Mouse (Mus musculus) cerebellum, adult 2 months (tissue): ENCODE results near the gene Smyd3. TPM values are rescaled to one million over a fixed set of nuclear protein-coding genes. Genes with fewer than 3 reads are reported as not detected.

Experiments used
- DNase-seq, 2 experiments: peaks; one replicate each; pipeline ENCODE4 v3.0.0; 2021
- H3K27ac ChIP-seq: fragments of 200-500 bp; 2 replicates; pipeline ENCODE4 v1.5.1; 2012; ENCODE audit warnings: low read length, control low read depth, inconsistent platforms; ENCODE audit not compliant: insufficient read depth
- H3K27me3 ChIP-seq: fragments of 200-500 bp; 2 replicates; pipeline ENCODE4 v1.6.1; 2012; ENCODE audit warnings: inconsistent platforms, mild to moderate bottlenecking, low read length, moderate library complexity; ENCODE audit not compliant: control insufficient read depth, insufficient read depth
- H3K4me1 ChIP-seq: fragments of 200-500 bp; 2 replicates; pipeline ENCODE4 v1.6.1; 2011; ENCODE audit warnings: low read length; ENCODE audit not compliant: control insufficient read depth, insufficient read depth
- H3K4me3 ChIP-seq: fragments of 200-500 bp; replicated peaks from 2 replicates; pipeline ENCODE3; 2011; ENCODE audit warnings: mild to moderate bottlenecking, low read depth, low read length, control low read depth; ENCODE audit not compliant: insufficient read depth
- CTCF ChIP-seq: fragments of 200-500 bp; IDR thresholded peaks from 2 replicates; pipeline ENCODE4 v1.5.1; 2011; ENCODE audit warnings: low read depth, mild to moderate bottlenecking, control low read depth, low read length, moderate library complexity, borderline replicate concordance; ENCODE audit not compliant: insufficient read depth
- POLR2A ChIP-seq: fragments of 200-500 bp; IDR thresholded peaks from 2 replicates; pipeline ENCODE4 v1.6.1; 2011; ENCODE audit warnings: low read length, control low read depth, borderline replicate concordance; ENCODE audit not compliant: insufficient read depth
- WGBS: fragments of 180-500 bp; shearing (Covaris S2); methylation state at CpG from one replicate; pipeline ENCODE4 v1.1.7; 2018; 5-methylcytosine and 5-hydroxymethylcytosine counted together
- polyA plus RNA-seq: library from polyadenylated mRNA; depleted of rRNA; stranded (reverse); fragments of >200 nt; gene quantifications from 2 replicates; pipeline ENCODE4 v1.2.3, GENCODE M21; 2012

Smyd3 gene
- polyA plus RNA-seq, 1 experiment, result 17.3 TPM

DNA sequence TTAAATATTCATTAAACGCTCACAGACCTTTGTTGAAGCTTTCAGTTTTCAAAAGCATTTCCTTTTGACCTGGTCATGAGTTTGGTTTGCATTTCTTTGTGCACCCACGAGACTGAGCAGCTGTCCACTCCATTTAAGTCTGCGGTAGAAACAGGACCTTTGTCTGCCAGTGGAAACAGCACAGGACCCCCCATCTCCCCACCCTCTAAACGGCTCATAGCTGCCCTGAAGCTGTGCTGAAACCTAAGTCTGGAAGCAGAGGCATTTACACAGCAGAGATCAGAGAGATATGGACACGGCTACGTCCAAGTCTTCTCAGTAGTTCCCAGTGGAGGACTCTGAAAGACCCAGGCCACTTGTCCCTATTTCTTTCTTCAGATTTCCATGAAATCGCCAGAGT lies 305.5 kb downstream of the Smyd3 start:
- H3K4me1 ChIP-seq, result peaks cover 2% of the 10 kb centered on the region; the same call in 1 of the 2 replicates
- H3K4me3 ChIP-seq, result no peak overlapping the region
- 70% methylated on average over 7 of the region's 7 CpGs for WGBS
- DNase-seq, result no peak
- no peak overlapping the region for H3K27ac ChIP-seq
- TF ChIP-seq POLR2A (no peak), CTCF (no peak)
- no peaks in the 10 kb centered on the region for H3K27me3 ChIP-seq

DNA sequence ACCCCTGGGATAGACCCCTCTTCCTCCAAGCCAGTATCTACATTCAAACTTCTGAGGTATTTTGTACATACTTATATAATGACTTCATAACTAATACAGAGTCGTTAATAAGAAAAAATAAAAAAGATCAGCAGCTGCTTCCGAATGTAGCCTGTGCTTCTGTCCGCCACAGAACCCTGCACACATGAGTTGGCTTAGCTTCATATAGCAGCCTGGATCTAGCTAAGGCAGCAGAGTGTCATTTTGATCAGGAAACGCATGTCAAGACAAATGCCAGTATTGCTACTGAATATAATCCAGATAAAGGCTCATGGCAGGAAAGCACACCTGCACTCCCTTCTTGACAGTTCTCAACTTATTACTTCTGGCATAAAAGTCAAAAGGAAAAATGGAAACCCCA lies 306.5 kb downstream of the Smyd3 start:
- WGBS, result 68% methylated on average over 4 of the region's 4 CpGs
- Histone ChIP-seq H3K27me3 (no peaks in the 10 kb centered on the region), H3K4me1 (no peaks in the 10 kb centered on the region), H3K4me3 (no peak overlapping the region), H3K27ac (no peak overlapping the region)
- TF ChIP-seq CTCF, result no peak
- no peak for TF ChIP-seq POLR2A
- DNase-seq, result no peak

DNA sequence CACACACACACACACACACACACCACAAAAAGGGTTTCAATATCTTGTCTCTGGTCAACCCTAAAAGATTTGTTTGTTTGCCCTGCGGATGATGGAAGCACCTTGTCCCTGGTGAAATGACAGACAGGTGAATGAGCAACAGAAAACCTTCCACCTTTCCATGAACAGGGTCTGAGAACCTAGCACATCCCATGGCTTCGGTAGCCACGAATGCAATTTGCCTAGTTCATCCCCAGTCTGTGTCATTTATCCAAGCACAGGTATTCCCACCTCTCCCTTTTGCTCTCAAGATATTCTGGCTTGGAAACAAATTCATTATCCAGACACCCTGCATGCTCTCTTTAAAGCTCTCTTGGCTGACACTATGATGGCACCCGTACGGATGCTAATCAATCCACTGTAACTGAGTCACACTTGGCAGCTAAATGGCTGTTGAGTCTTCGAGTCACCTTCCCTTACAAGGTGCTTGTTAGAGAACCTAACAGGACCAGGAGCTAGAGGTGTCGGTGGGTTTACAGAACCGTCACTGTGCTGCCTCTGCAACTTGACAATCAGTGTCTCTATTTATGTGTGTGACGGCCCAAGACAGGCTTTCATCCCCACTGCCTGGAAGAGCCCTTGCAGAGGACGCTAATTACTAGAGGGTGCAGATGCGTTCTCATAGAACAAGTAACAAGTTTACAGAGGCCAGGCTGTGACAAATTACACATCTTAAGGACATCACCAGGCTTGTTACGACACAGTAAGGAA lies 309.8 kb downstream of the Smyd3 start:
- no peak for DNase-seq
- no peak overlapping the region for H3K27ac ChIP-seq
- no peaks in the 10 kb centered on the region for H3K4me1 ChIP-seq
- TF ChIP-seq POLR2A (no peak), CTCF (no peak)
- 82% methylated on average over 12 of the region's 12 CpGs for whole genome bisulfite sequencing
- no peaks in the 10 kb centered on the region for H3K27me3 ChIP-seq
- no peak overlapping the region for H3K4me3 ChIP-seq

DNA sequence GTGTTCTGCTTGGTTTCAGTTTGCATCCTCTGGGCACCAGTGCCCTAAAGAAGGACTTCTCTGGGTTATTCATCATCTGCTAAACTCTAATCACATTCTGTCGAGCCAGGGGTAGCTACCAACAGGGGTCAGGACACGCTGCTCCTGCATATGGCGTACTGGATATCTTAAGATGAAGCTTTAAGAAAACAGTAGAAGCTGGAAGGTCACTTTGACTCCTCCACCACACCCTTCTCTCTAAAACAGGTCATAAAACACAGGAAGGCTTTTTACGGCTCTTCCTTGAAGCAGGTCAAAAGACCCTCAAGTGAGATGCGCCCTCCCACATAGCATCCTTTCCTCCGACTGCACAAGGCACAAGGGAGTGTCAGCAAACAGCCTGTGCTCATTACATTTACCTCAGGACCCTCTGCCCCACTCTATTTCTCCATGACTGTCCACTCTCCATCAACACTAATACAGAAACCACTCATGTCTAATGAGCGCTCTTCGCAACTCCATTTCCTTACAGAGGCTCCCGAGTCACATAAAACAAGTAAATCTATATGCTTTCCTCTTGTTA lies 310.6 kb downstream of the Smyd3 start:
- H3K4me3 ChIP-seq, result no peak overlapping the region
- H3K27me3 ChIP-seq, result no peaks in the 10 kb centered on the region
- H3K27ac ChIP-seq, result no peak overlapping the region
- 89% methylated on average over 9 of the region's 9 CpGs for WGBS
- no peak for TF ChIP-seq POLR2A
- no peak for TF ChIP-seq CTCF
- no peak for DNase-seq
- H3K4me1 ChIP-seq, result no peaks in the 10 kb centered on the region

DNA sequence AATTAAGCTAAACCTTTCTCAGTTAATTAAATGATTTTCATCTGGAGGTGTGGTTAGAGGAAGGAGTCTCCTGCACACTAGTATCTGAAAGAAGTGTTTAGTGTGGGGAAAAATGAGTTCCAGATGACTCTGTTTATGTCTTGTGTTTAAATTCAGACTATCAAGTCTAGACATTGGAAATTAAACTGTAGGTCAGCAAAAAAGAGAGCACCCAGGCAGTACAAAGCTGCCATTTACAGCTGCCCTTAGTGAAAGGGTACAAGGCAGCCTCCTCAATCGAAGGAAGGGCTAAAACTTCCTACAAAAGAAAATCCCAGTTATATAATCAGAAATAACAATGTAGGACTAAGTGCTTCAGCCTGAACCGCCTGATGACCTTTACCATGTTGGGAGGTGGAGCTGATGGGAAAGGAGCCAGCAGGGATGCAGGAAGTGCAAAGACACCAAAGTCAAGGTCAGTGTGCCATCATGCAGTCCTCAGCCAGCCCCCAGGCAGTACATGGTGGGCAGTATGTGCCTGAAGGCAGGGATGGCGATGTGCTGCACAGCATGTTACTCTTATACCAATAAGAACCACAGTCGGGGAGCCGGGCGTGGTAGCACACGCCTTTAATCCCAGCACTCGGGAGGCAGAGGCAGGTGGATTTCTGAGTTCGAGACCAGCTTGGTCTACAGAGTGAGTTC lies 319.2 kb downstream of the Smyd3 start:
- no peaks in the 10 kb centered on the region for H3K27me3 ChIP-seq
- WGBS, result 92% methylated on average over 9 of the region's 9 CpGs
- H3K4me1 ChIP-seq, result no peaks in the 10 kb centered on the region; the same call in 1 of the 2 replicates
- no peak overlapping the region for H3K27ac ChIP-seq
- no peak for DNase-seq
- no peak overlapping the region for H3K4me3 ChIP-seq
- TF ChIP-seq CTCF, result no peak
- TF ChIP-seq POLR2A, result no peak

DNA sequence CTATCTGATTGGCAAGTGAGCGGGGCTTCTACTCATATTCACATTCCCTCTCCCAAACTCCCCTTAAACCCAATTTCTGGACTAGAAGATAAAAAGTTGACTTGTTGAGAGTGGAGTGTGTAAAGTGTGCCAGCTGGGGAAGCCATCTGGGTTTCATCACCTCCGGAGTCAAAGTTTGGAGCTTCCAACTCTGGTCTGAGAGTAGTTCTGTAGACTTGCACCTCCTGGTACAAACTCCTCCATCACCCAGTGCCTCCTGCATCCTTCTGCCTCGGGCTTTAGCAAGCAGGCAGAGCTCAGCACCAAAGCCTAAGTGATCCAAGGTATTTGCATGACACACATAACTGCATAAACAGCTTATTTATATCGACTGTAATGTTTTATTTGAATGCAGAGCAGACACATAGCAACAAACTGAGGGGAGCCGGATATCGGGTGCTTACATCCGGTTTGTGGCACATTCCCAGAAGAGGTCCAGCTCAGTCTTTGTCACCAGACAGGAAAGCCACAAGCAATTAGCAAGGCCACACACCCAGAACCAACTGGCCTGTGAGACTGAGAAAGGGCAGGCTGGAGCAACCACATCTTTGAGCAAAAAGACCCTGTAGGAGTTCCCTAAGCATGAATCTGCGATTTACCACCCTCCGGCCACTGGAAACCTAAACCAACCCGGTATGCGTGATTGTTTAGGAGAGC lies 319.9 kb downstream of the Smyd3 start:
- Histone ChIP-seq H3K4me3 (no peak overlapping the region), H3K4me1 (peaks cover 3% of the 10 kb centered on the region), H3K27me3 (no peaks in the 10 kb centered on the region), H3K27ac (no peak overlapping the region)
- no peak for TF ChIP-seq POLR2A
- no peak for TF ChIP-seq CTCF
- WGBS, result 81% methylated on average over 11 of the region's 11 CpGs
- DNase-seq, result no peak

DNA sequence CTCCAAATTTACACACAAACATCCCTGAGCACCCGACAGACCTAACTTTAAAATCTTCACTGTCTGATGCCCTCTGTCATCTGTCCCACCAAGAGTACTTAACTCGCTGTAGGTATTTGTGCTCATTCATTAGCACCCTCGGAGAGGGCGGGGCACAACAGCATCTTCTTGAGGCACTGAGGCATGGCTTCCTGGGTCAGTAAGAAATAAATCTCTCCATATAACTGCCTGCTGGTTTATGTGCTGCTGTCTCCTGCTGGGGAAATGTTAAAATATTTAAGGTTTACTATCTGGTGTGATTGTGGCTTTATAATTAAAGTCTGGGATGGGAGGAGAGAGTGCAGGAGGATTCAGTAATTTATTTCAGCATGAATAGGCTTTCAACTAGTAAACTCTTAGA lies 320.7 kb downstream of the Smyd3 start:
- Histone ChIP-seq H3K27me3 (no peaks in the 10 kb centered on the region), H3K4me1 (peaks cover 3% of the 10 kb centered on the region), H3K27ac (no peak overlapping the region), H3K4me3 (no peak overlapping the region)
- TF ChIP-seq POLR2A (no peak), CTCF (no peak)
- no peak for DNase-seq
- 80% methylated on average over 4 of the region's 4 CpGs for WGBS
